Comparison of ENCODE assay signal across 8 mouse cellular contexts in genomic region chr9:45839139-45839981, GRCm38 (mm10). TPM values are rescaled to one million over a fixed set of nuclear protein-coding genes. Genes with fewer than 3 reads are reported as not detected.
DNase-seq lines count a peak whose midpoint lies in the region; ATAC-seq and TF ChIP-seq lines count a peak whose summit lies in the region.

No protein-coding gene starts in this region.

- TF ChIP-seq CTCF in left cerebral cortex, adult 2 months (IDR thresholded peaks at IDR 0.05), result no peak
- no peak for TF ChIP-seq CTCF in liver, embryonic 14.5 days (IDR thresholded peaks at IDR 0.05; ENCODE audit: low read depth)

- no peak for TF ChIP-seq EP300 in liver, embryonic 14.5 days (IDR thresholded peaks at IDR 0.05; ENCODE audit: low read depth)

- WGBS in embryonic facial prominence, embryonic 14.5 days, result 10% methylated on average over 15 of the region's 17 CpGs
- whole genome bisulfite sequencing in hindbrain, embryonic 12.5 days, result 13% methylated on average over 17 of the region's 17 CpGs
- 19% methylated on average over 17 of the region's 17 CpGs for WGBS in liver, embryonic 14.5 days (ENCODE audit: insufficient replicate concordance)
- 16% methylated on average over 17 of the region's 17 CpGs for WGBS in neural tube, embryonic 13.5 days

- no peaks in the 10 kb centered on the region for H3K9me3 ChIP-seq in embryonic facial prominence, embryonic 14.5 days (ENCODE audit: control insufficient read depth, low read length)
- no peaks in the 10 kb centered on the region for H3K9me3 ChIP-seq in hindbrain, embryonic 12.5 days (replicated peaks)
- no peaks in the 10 kb centered on the region for H3K9me3 ChIP-seq in liver, embryonic 14.5 days (ENCODE audit: control insufficient read depth, low read length)
- no peaks in the 10 kb centered on the region for H3K9me3 ChIP-seq in neural tube, embryonic 13.5 days

- H3K4me2 ChIP-seq in embryonic facial prominence, embryonic 14.5 days (ENCODE audit: low read depth, low read length), result peak overlapping the region; percentile 96
- H3K4me2 ChIP-seq in hindbrain, embryonic 12.5 days (replicated peaks), result peak overlapping the region; percentile 97
- peak overlapping the region; percentile 48 for H3K4me2 ChIP-seq in liver, embryonic 14.5 days (ENCODE audit: low read depth)
- peak overlapping the region; percentile 99 for H3K4me2 ChIP-seq in neural tube, embryonic 13.5 days

- peak overlapping the region; percentile 94 for H3K4me3 ChIP-seq in left cerebral cortex, adult 2 months
- peak overlapping the region; percentile 74 for H3K4me3 ChIP-seq in embryonic facial prominence, embryonic 14.5 days (ENCODE audit: low read depth, low read length)
- H3K4me3 ChIP-seq in hindbrain, embryonic 12.5 days, result peak overlapping the region; percentile 90
- peak overlapping the region; percentile 56 to 61 for H3K4me3 ChIP-seq in liver, embryonic 14.5 days (ENCODE audit: insufficient read depth in 1 of 2, low read depth in 2 of 2, low read length in 2 of 2)
- H3K4me3 ChIP-seq in neural tube, embryonic 13.5 days, result peak overlapping the region; percentile 97

- H3K36me3 ChIP-seq in embryonic facial prominence, embryonic 14.5 days (ENCODE audit: control insufficient read depth, insufficient read depth, low read length), result no peaks in the 10 kb centered on the region
- no peaks in the 10 kb centered on the region for H3K36me3 ChIP-seq in hindbrain, embryonic 12.5 days
- H3K36me3 ChIP-seq in liver, embryonic 14.5 days (replicated peaks; ENCODE audit: control insufficient read depth, insufficient read depth, low read depth), result no peaks in the 10 kb centered on the region
- H3K36me3 ChIP-seq in neural tube, embryonic 13.5 days, result 0 out of 2 replicates have a peak, but pooled peaks cover 3% of the 10 kb centered on the region

- H3K4me1 ChIP-seq in embryonic facial prominence, embryonic 14.5 days (ENCODE audit: control insufficient read depth, insufficient read depth, low read length), result peaks cover 19% of the 10 kb centered on the region
- H3K4me1 ChIP-seq in hindbrain, embryonic 12.5 days, result peaks cover 37% of the 10 kb centered on the region
- peaks cover 0 to 15% of the 10 kb centered on the region in 2 experiments; a peak in 3 of 4 replicates for H3K4me1 ChIP-seq in liver, embryonic 14.5 days (replicated peaks; ENCODE audit: control insufficient read depth in 2 of 2, insufficient read depth in 2 of 2, low read length in 1 of 2)
- H3K4me1 ChIP-seq in neural tube, embryonic 13.5 days (replicated peaks), result peaks cover 47% of the 10 kb centered on the region

- H3K9ac ChIP-seq in embryonic facial prominence, embryonic 14.5 days (ENCODE audit: low read depth, low read length), result peak overlapping the region; percentile 80
- peak overlapping the region; percentile 87 for H3K9ac ChIP-seq in hindbrain, embryonic 12.5 days
- peak overlapping the region; percentile 36 for H3K9ac ChIP-seq in liver, embryonic 14.5 days (replicated peaks)
- H3K9ac ChIP-seq in neural tube, embryonic 13.5 days, result peak overlapping the region; percentile 98

- intact Hi-C loops in left cerebral cortex, adult 2 months (cut with DNase I), result no loop called here
- intact Hi-C loops in left cerebral cortex, postnatal 36 days (cut with DNase I), result no loop called here

- DNase-seq in left cerebral cortex, adult 2 months (ENCODE audit: extremely low spot score in 1 of 2, low spot score in 2 of 2), result no peak
- DNase-seq in left cerebral cortex, postnatal 36 days (ENCODE audit: low spot score in 2 of 2), result no peak
- DNase-seq in embryonic facial prominence, embryonic 14.5 days (ENCODE audit: low spot score), result no peak
- DNase-seq in liver, embryonic 14.5 days (ENCODE audit: low read depth in 3 of 3, low spot score in 3 of 3), result no peak
- no peak for DNase-seq in embryo, embryonic 9.5 days (ENCODE audit: extremely low spot score)
- DNase-seq in layer of hippocampus, adult 18-20 months (ENCODE audit: low spot score in 2 of 2), result no peak

- H3K27me3 ChIP-seq in embryonic facial prominence, embryonic 14.5 days (replicated peaks; ENCODE audit: control insufficient read depth, insufficient read depth, low read length), result no peaks in the 10 kb centered on the region
- H3K27me3 ChIP-seq in hindbrain, embryonic 12.5 days, result no peaks in the 10 kb centered on the region
- H3K27me3 ChIP-seq in liver, embryonic 14.5 days (ENCODE audit: control insufficient read depth, insufficient read depth, low read length), result peaks cover 12% of the 10 kb centered on the region
- no peaks in the 10 kb centered on the region for H3K27me3 ChIP-seq in neural tube, embryonic 13.5 days

- peak overlapping the region; percentile 72 for H3K27ac ChIP-seq in left cerebral cortex, adult 2 months
- H3K27ac ChIP-seq in embryonic facial prominence, embryonic 14.5 days (replicated peaks; ENCODE audit: low read depth, low read length), result no peak overlapping the region
- peak overlapping the region; percentile 80 for H3K27ac ChIP-seq in hindbrain, embryonic 12.5 days
- H3K27ac ChIP-seq in liver, embryonic 14.5 days, result no peak overlapping the region
- H3K27ac ChIP-seq in neural tube, embryonic 13.5 days (replicated peaks), result peak overlapping the region; percentile 83

- no peak; the same call in 1 of the 2 replicates for ATAC-seq in embryonic facial prominence, embryonic 14.5 days (ENCODE audit: low read depth)
- ATAC-seq in hindbrain, embryonic 12.5 days (ENCODE audit: low FRiP score), result peak; percentile 44; the same call in 1 of the 2 replicates
- ATAC-seq in liver, embryonic 14.5 days (ENCODE audit: insufficient read depth), result peak; percentile 35; the same call in 1 of the 2 replicates
- ATAC-seq in neural tube, embryonic 13.5 days (ENCODE audit: low read depth), result 0 out of 2 replicates have a peak, but pooled peaks have one; percentile 8

RNA-seq across cellular contexts. Expression of gene Bace1, which starts 1.0 kb away (rescaled TPM):
- 10 to 100 TPM; 77.3 to 79.5 TPM for total RNA-seq in left cerebral cortex, adult 2 months (2021)
- total RNA-seq in left cerebral cortex, postnatal 36 days (2021), result 10 to 100 TPM; 88.4 to 89.3 TPM
- polyA plus RNA-seq in embryonic facial prominence, embryonic 14.5 days (2014; fragmentation: Nextera tagmentation; extraction: Ambion mirVana), result 40.6 and 41.3 TPM in 2 replicates
- 40.2 and 41.5 TPM in 2 replicates for polyA plus RNA-seq in hindbrain, embryonic 12.5 days (2016; fragmentation: Nextera tagmentation; extraction: Ambion mirVana)
- polyA plus RNA-seq in liver, embryonic 14.5 days (2012; rRNA removed), result 3.1 and 3.4 TPM in 2 replicates
- 3.6 and 4.2 TPM in 2 replicates for polyA plus RNA-seq in liver, embryonic 14.5 days (2014; fragmentation: Nextera tagmentation; extraction: Ambion mirVana)
- 44.9 and 49.2 TPM in 2 replicates for polyA plus RNA-seq in neural tube, embryonic 13.5 days (2015; fragmentation: Nextera tagmentation; extraction: Ambion mirVana)
- total RNA-seq in layer of hippocampus, adult 18-20 months (2021), result 10 to 100 TPM; 79.9 to 88.1 TPM

RNA-seq across cellular contexts. Expression of gene Cep164, which starts 10.9 kb away (rescaled TPM):
- total RNA-seq in left cerebral cortex, adult 2 months (2021), result 10 to 100 TPM; 13.7 to 16.5 TPM
- 10 to 100 TPM; 10.9 to 16.3 TPM for total RNA-seq in left cerebral cortex, postnatal 36 days (2021)
- polyA plus RNA-seq in embryonic facial prominence, embryonic 14.5 days (2014; fragmentation: Nextera tagmentation; extraction: Ambion mirVana), result 26.2 and 27.6 TPM in 2 replicates
- 17.7 and 18.8 TPM in 2 replicates for polyA plus RNA-seq in hindbrain, embryonic 12.5 days (2016; fragmentation: Nextera tagmentation; extraction: Ambion mirVana)
- polyA plus RNA-seq in liver, embryonic 14.5 days (2012; rRNA removed), result 4.9 and 5.7 TPM in 2 replicates
- polyA plus RNA-seq in liver, embryonic 14.5 days (2014; fragmentation: Nextera tagmentation; extraction: Ambion mirVana), result 3.7 and 4.0 TPM in 2 replicates
- polyA plus RNA-seq in neural tube, embryonic 13.5 days (2015; fragmentation: Nextera tagmentation; extraction: Ambion mirVana), result 13.8 and 15.2 TPM in 2 replicates
- 10 to 100 TPM; 11.3 to 13.2 TPM for total RNA-seq in layer of hippocampus, adult 18-20 months (2021)

Comparison
In these comparisons a context has a peak if more than half of its experiments do, and no peak if none do; other contexts are left out.
1. H3K27ac ChIP-seq: peak in left cerebral cortex, adult 2 months (single experiment), hindbrain, embryonic 12.5 days (single experiment) and neural tube, embryonic 13.5 days (single experiment); none in embryonic facial prominence, embryonic 14.5 days (single experiment) and liver, embryonic 14.5 days (single experiment).
2. H3K4me2 ChIP-seq: peak in every context shown above with its lines; median percentile 99 in neural tube, embryonic 13.5 days; 97 in hindbrain, embryonic 12.5 days; 96 in embryonic facial prominence, embryonic 14.5 days; 48 in liver, embryonic 14.5 days.
3. H3K9ac ChIP-seq: peak in every context shown above with its lines; median percentile 98 in neural tube, embryonic 13.5 days; 87 in hindbrain, embryonic 12.5 days; 80 in embryonic facial prominence, embryonic 14.5 days; 36 in liver, embryonic 14.5 days.
4. Peak in every context shown above with its lines, with median percentiles within 50 percentile points of each other: H3K4me3 ChIP-seq.